Mouse (Mus musculus) liver, embryonic 12.5 days (tissue): Measurements from ENCODE around the gene Shmt1. TPM values are rescaled to one million over a fixed set of nuclear protein-coding genes. Genes with fewer than 3 reads are reported as not detected.

Source experiments
- ATAC-seq: fragments of 200-750 bp; cut with Nextera tagmentation; 2 replicates; pipeline ENCODE4 v1.8.0; 2017; ENCODE audit warnings: moderate number of reproducible peaks, mild to moderate bottlenecking, moderate library complexity
- H3K27ac ChIP-seq: fragments of 300-500 bp; sonication (generic); 2 replicates; pipeline ENCODE4 v1.5.1; 2016; ENCODE audit warnings: mild to moderate bottlenecking
- H3K27me3 ChIP-seq: fragments of 300-500 bp; sonication (generic); replicated peaks from 2 replicates; pipeline ENCODE4 v1.6.1; 2016; ENCODE audit warnings: mild to moderate bottlenecking, moderate library complexity
- H3K36me3 ChIP-seq: fragments of 300-500 bp; sonication (generic); 2 replicates; pipeline ENCODE4 v1.6.1; 2016; ENCODE audit warnings: mild to moderate bottlenecking, moderate library complexity
- H3K4me1 ChIP-seq: fragments of 300-500 bp; sonication (generic); 2 replicates; pipeline ENCODE4 v1.6.1; 2016
- H3K4me2 ChIP-seq: fragments of 300-500 bp; sonication (generic); 2 replicates; pipeline ENCODE4 v1.6.1; 2016; ENCODE audit warnings: mild to moderate bottlenecking, moderate library complexity
- H3K4me3 ChIP-seq: fragments of 300-500 bp; sonication (generic); 2 replicates; pipeline ENCODE4 v1.5.1; 2016; ENCODE audit warnings: mild to moderate bottlenecking, moderate library complexity
- H3K9ac ChIP-seq: fragments of 300-500 bp; sonication (generic); 2 replicates; pipeline ENCODE4 v1.6.1; 2016; ENCODE audit warnings: mild to moderate bottlenecking, moderate library complexity
- H3K9me3 ChIP-seq: fragments of 300-500 bp; sonication (generic); replicated peaks from 2 replicates; pipeline ENCODE4 v1.6.1; 2016; ENCODE audit warnings: mild to moderate bottlenecking, moderate library complexity
- WGBS: fragments of 180-500 bp; shearing (Covaris S2); methylation state at CpG from one replicate; pipeline ENCODE4 v1.1.7; 2016; ENCODE audit not compliant: insufficient replicate concordance; 5-methylcytosine and 5-hydroxymethylcytosine counted together
- polyA plus RNA-seq: library from polyadenylated mRNA; unstranded; fragments of >200 nt; fragmentation: Nextera tagmentation; extraction: Ambion mirVana; gene quantifications from 2 replicates; pipeline ENCODE4 v1.2.1, GENCODE M21; 2016

Gene Shmt1
- polyA plus RNA-seq, 1 experiment from 2014 or later = 70.9 TPM

GRCm38 (mm10) chr11:60825191-60825590, 13.7 kb upstream of the Shmt1 start:
- H3K36me3 ChIP-seq = no peaks in the 10 kb centered on the region
- no peaks in the 10 kb centered on the region for H3K9me3 ChIP-seq
- WGBS = 76% methylated on average over 3 of the region's 3 CpGs
- H3K4me2 ChIP-seq = no peak overlapping the region
- ATAC-seq = peak; percentile 52; the same call in 1 of the 2 replicates
- no peak overlapping the region for H3K9ac ChIP-seq
- H3K27me3 ChIP-seq = no peaks in the 10 kb centered on the region
- no peak overlapping the region for H3K27ac ChIP-seq
- H3K4me3 ChIP-seq = no peak overlapping the region
- no peaks in the 10 kb centered on the region for H3K4me1 ChIP-seq

- Histone ChIP-seq H3K27ac (no peak overlapping the region), H3K4me3 (no peak overlapping the region), H3K9ac (no peak overlapping the region), H3K4me2 (no peak overlapping the region), H3K9me3 (no peaks in the 10 kb centered on the region), H3K27me3 (no peaks in the 10 kb centered on the region), H3K36me3 (no peaks in the 10 kb centered on the region), H3K4me1 (no peaks in the 10 kb centered on the region)
- WGBS = 46% methylated on average over 2 of the region's 2 CpGs
- ATAC-seq = no peak
Measured at GRCm38 (mm10) chr11:60823771-60824170, 12.3 kb upstream of the Shmt1 start.

- no peak overlapping the region for H3K4me3 ChIP-seq
Measured at GRCm38 (mm10) chr11:60816398-60816797, 4.9 kb upstream of the Shmt1 start.

GRCm38 (mm10) chr11:60811054-60811460, 461 bp downstream of the Shmt1 start:
- Histone ChIP-seq H3K4me3 (peak overlapping the region; percentile 54), H3K36me3 (peaks cover 3% of the 10 kb centered on the region), H3K4me2 (peak overlapping the region; percentile 76), H3K9ac (peak overlapping the region; percentile 58), H3K27me3 (no peaks in the 10 kb centered on the region), H3K4me1 (peaks cover 36% of the 10 kb centered on the region), H3K9me3 (no peaks in the 10 kb centered on the region), H3K27ac (no peak overlapping the region)
- ATAC-seq = peak; percentile 96
- WGBS = under 1% methylated on average over 29 of the region's 29 CpGs

More at GRCm38 (mm10) chr11:60816398-60816797, 4.9 kb upstream of the Shmt1 start:
- Histone ChIP-seq H3K9me3 (no peaks in the 10 kb centered on the region), H3K27ac (no peak overlapping the region), H3K27me3 (no peaks in the 10 kb centered on the region), H3K9ac (no peak overlapping the region), H3K4me1 (peaks cover 3% of the 10 kb centered on the region; the same call in 1 of the 2 replicates), H3K36me3 (no peaks in the 10 kb centered on the region), H3K4me2 (no peak overlapping the region)
- WGBS = 51% methylated on average over 5 of the region's 5 CpGs
- no peak for ATAC-seq

- WGBS = 6% methylated on average over 14 of the region's 14 CpGs
- no peak for ATAC-seq
- peak overlapping the region; percentile 54 for H3K4me3 ChIP-seq
- H3K4me2 ChIP-seq = peak overlapping the region; percentile 76
- no peaks in the 10 kb centered on the region for H3K27me3 ChIP-seq
- H3K9ac ChIP-seq = peak overlapping the region; percentile 58
- no peaks in the 10 kb centered on the region for H3K9me3 ChIP-seq
- H3K4me1 ChIP-seq = peaks cover 36% of the 10 kb centered on the region
- H3K27ac ChIP-seq = no peak overlapping the region
- peaks cover 9% of the 10 kb centered on the region for H3K36me3 ChIP-seq
Measured at GRCm38 (mm10) chr11:60810046-60810965, 1.2 kb downstream of the Shmt1 start.

GRCm38 (mm10) chr11:60809546-60809945, 2.0 kb downstream of the Shmt1 start:
- WGBS = 48% methylated on average over 1 of the region's 1 CpGs
- H3K4me1 ChIP-seq = peaks cover 36% of the 10 kb centered on the region
- no peak overlapping the region for H3K9ac ChIP-seq
- H3K4me2 ChIP-seq = peak overlapping the region; percentile 76
- H3K27me3 ChIP-seq = no peaks in the 10 kb centered on the region
- peaks cover 15% of the 10 kb centered on the region for H3K36me3 ChIP-seq
- peak overlapping the region; percentile 54 for H3K4me3 ChIP-seq
- H3K9me3 ChIP-seq = no peaks in the 10 kb centered on the region
- H3K27ac ChIP-seq = no peak overlapping the region
- ATAC-seq = no peak

GRCm38 (mm10) chr11:60808286-60809070, 3.0 kb downstream of the Shmt1 start:
- Histone ChIP-seq H3K9me3 (no peaks in the 10 kb centered on the region), H3K4me3 (peak overlapping the region; percentile 21), H3K9ac (no peak overlapping the region), H3K4me2 (peak overlapping the region; percentile 76), H3K4me1 (peaks cover 41% of the 10 kb centered on the region), H3K36me3 (peaks cover 24% of the 10 kb centered on the region), H3K27me3 (no peaks in the 10 kb centered on the region), H3K27ac (0 out of 2 replicates have a peak overlapping the region, but pooled peaks have one; percentile 22)
- no peak for ATAC-seq
- WGBS = 48% methylated on average over 4 of the region's 4 CpGs

GRCm38 (mm10) chr11:60800892-60801291, 10.6 kb downstream of the Shmt1 start:
- 74% methylated on average over 1 of the region's 1 CpGs for WGBS
- Histone ChIP-seq H3K27me3 (no peaks in the 10 kb centered on the region), H3K4me2 (no peak overlapping the region), H3K27ac (no peak overlapping the region), H3K9ac (no peak overlapping the region), H3K4me3 (no peak overlapping the region), H3K4me1 (peaks cover 4% of the 10 kb centered on the region; the same call in 1 of the 2 replicates), H3K36me3 (peaks cover 87% of the 10 kb centered on the region), H3K9me3 (no peaks in the 10 kb centered on the region)
- ATAC-seq = no peak

GRCm38 (mm10) chr11:60799977-60800376, 11.5 kb downstream of the Shmt1 start:
- H3K36me3 ChIP-seq = peaks cover 89% of the 10 kb centered on the region
- no peak overlapping the region for H3K27ac ChIP-seq
- no peak for ATAC-seq
- no peak overlapping the region for H3K4me3 ChIP-seq
- no peaks in the 10 kb centered on the region for H3K27me3 ChIP-seq
- whole genome bisulfite sequencing = 81% methylated on average over 4 of the region's 4 CpGs
- H3K9ac ChIP-seq = no peak overlapping the region
- no peaks in the 10 kb centered on the region for H3K9me3 ChIP-seq
- peaks cover 4% of the 10 kb centered on the region; the same call in 1 of the 2 replicates for H3K4me1 ChIP-seq
- no peak overlapping the region for H3K4me2 ChIP-seq

- no peak overlapping the region for H3K9ac ChIP-seq
- H3K36me3 ChIP-seq = peaks cover 91% of the 10 kb centered on the region
- no peak overlapping the region for H3K27ac ChIP-seq
- no peaks in the 10 kb centered on the region for H3K27me3 ChIP-seq
- 82% methylated on average over 11 of the region's 11 CpGs for WGBS
- H3K4me3 ChIP-seq = no peak overlapping the region
- H3K4me1 ChIP-seq = no peaks in the 10 kb centered on the region
- no peak overlapping the region for H3K4me2 ChIP-seq
- H3K9me3 ChIP-seq = no peaks in the 10 kb centered on the region
- ATAC-seq = no peak
Measured at GRCm38 (mm10) chr11:60796342-60796741, 15.2 kb downstream of the Shmt1 start.

GRCm38 (mm10) chr11:60790472-60790871, 21.0 kb downstream of the Shmt1 start:
- no peaks in the 10 kb centered on the region for H3K27me3 ChIP-seq
- H3K9me3 ChIP-seq = no peaks in the 10 kb centered on the region
- H3K4me1 ChIP-seq = no peaks in the 10 kb centered on the region
- no peak overlapping the region for H3K27ac ChIP-seq
- H3K36me3 ChIP-seq = peaks cover 91% of the 10 kb centered on the region
- ATAC-seq = no peak
- no peak overlapping the region for H3K4me3 ChIP-seq
- no peak overlapping the region for H3K9ac ChIP-seq
- 67% methylated on average over 2 of the region's 2 CpGs for WGBS
- H3K4me2 ChIP-seq = no peak overlapping the region

- Histone ChIP-seq H3K9ac (no peak overlapping the region), H3K4me3 (no peak overlapping the region), H3K36me3 (peaks cover 91% of the 10 kb centered on the region), H3K4me2 (no peak overlapping the region), H3K9me3 (no peaks in the 10 kb centered on the region), H3K4me1 (peaks cover 18% of the 10 kb centered on the region), H3K27ac (no peak overlapping the region), H3K27me3 (no peaks in the 10 kb centered on the region)
- no peak for ATAC-seq
- WGBS = 67% methylated on average over 1 of the region's 1 CpGs
Measured at GRCm38 (mm10) chr11:60787595-60787994, 23.9 kb downstream of the Shmt1 start.
